Mouse (Mus musculus) cerebellum, postnatal 25 days (tissue): ENCODE data around the gene Dner.

ENCODE experiments used
- DNase-seq, 2 experiments: peaks; one replicate each; pipeline ENCODE4 v3.0.0; 2021; ENCODE audit warnings: mixed read lengths in 2 of 2

The Dner gene

GRCm38 (mm10) chr1:84524413-84524812 is 171.6 kb downstream of the Dner start:
- DNase-seq = no peak

- no peak for DNase-seq
Measured at GRCm38 (mm10) chr1:84522963-84523280, 173.1 kb downstream of the Dner start.

GRCm38 (mm10) chr1:84522256-84522962 is 173.6 kb downstream of the Dner start:
- DNase-seq = no peak

GRCm38 (mm10) chr1:84518347-84518746 is 177.7 kb downstream of the Dner start:
- DNase-seq = no peak

GRCm38 (mm10) chr1:84513201-84513600 is 182.8 kb downstream of the Dner start:
- no peak for DNase-seq

- no peak for DNase-seq
Measured at GRCm38 (mm10) chr1:84508510-84508909, 187.5 kb downstream of the Dner start.

GRCm38 (mm10) chr1:84507568-84507967 is 188.5 kb downstream of the Dner start:
- DNase-seq = no peak

- DNase-seq = no peak
Measured at GRCm38 (mm10) chr1:84506984-84507546, 189.0 kb downstream of the Dner start.

GRCm38 (mm10) chr1:84500673-84501072 is 195.3 kb downstream of the Dner start:
- no peak for DNase-seq

GRCm38 (mm10) chr1:84491732-84492131 is 204.3 kb downstream of the Dner start:
- no peak for DNase-seq

- no peak for DNase-seq
Measured at GRCm38 (mm10) chr1:84488546-84488945, 207.5 kb downstream of the Dner start.

- peak; percentile 73 to 84 for DNase-seq
Measured at GRCm38 (mm10) chr1:84485066-84485465, 211.0 kb downstream of the Dner start.

- DNase-seq = no peak
Measured at GRCm38 (mm10) chr1:84484577-84484976, 211.4 kb downstream of the Dner start.

GRCm38 (mm10) chr1:84479976-84480375 is 216.0 kb downstream of the Dner start:
- no peak for DNase-seq

GRCm38 (mm10) chr1:84474274-84474673 is 221.7 kb downstream of the Dner start:
- DNase-seq = no peak

GRCm38 (mm10) chr1:84472260-84472659 is 223.8 kb downstream of the Dner start:
- DNase-seq = no peak

- no peak for DNase-seq
Measured at GRCm38 (mm10) chr1:84470342-84470741, 225.7 kb downstream of the Dner start.

GRCm38 (mm10) chr1:84467664-84468063 is 228.4 kb downstream of the Dner start:
- no peak for DNase-seq

- DNase-seq = no peak
Measured at GRCm38 (mm10) chr1:84464761-84465160, 231.3 kb downstream of the Dner start.

GRCm38 (mm10) chr1:84463976-84464662 is 231.9 kb downstream of the Dner start:
- DNase-seq = no peak

GRCm38 (mm10) chr1:84449566-84450278 is 246.3 kb downstream of the Dner start:
- DNase-seq = no peak

- no peak for DNase-seq
Measured at GRCm38 (mm10) chr1:84443640-84444039, 252.4 kb downstream of the Dner start.

- no peak for DNase-seq
Measured at GRCm38 (mm10) chr1:84443050-84443449, 253.0 kb downstream of the Dner start.

- no peak for DNase-seq
Measured at GRCm38 (mm10) chr1:84441419-84441818, 254.6 kb downstream of the Dner start.
